Mouse (Mus musculus) cerebellum, adult (tissue): Measurements from ENCODE around the gene Otof.

Experiments used
- ATAC-seq: cut with Nextera tagmentation; 2 replicates; pipeline ENCODE4 v1.9.2; 2017; ENCODE audit warnings: mild to moderate bottlenecking, moderate library complexity, mixed read lengths; ENCODE audit not compliant: insufficient number of reproducible peaks, low FRiP score, low TSS enrichment

The Otof gene

GRCm38 (mm10) chr5:30343886-30344285, 117.8 kb downstream of the Otof start:
- ATAC-seq, result no peak

GRCm38 (mm10) chr5:30343107-30343506, 118.6 kb downstream of the Otof start:
- ATAC-seq, result peak; percentile 64

GRCm38 (mm10) chr5:30342601-30343015, 119.1 kb downstream of the Otof start:
- peak; percentile 10; the same call in 1 of the 2 replicates for ATAC-seq

- ATAC-seq, result no peak
Observed at GRCm38 (mm10) chr5:30341601-30342365, 119.9 kb downstream of the Otof start.

GRCm38 (mm10) chr5:30340815-30341214, 120.9 kb downstream of the Otof start:
- peak; percentile 93 for ATAC-seq
